Mouse (Mus musculus): ENCODE measurements around the gene Klhdc3. TPM values are rescaled to one million over a fixed set of nuclear protein-coding genes. Genes with fewer than 3 reads are reported as not detected.
A peak's percentile ranks its signal among the peaks of the same experiment; 100 is the strongest.

The Klhdc3 gene
- polyA plus RNA-seq, 1 experiment from 2014 or later, result 131 TPM

GRCm38 (mm10) chr17:46712442-46712841, 31.7 kb upstream of the Klhdc3 start:
- no peak for ATAC-seq (ENCODE audit: low FRiP score, low read depth)
- H3K4me2 ChIP-seq (replicated peaks), result peak overlapping the region; percentile 100
- H3K27me3 ChIP-seq, result no peaks in the 10 kb centered on the region
- no peaks in the 10 kb centered on the region for H3K9me3 ChIP-seq
- peak overlapping the region; percentile 92 for H3K9ac ChIP-seq (replicated peaks)
- H3K27ac ChIP-seq (replicated peaks), result no peak overlapping the region
- 81% methylated on average over 7 of the region's 7 CpGs for WGBS
- peaks cover 36% of the 10 kb centered on the region for H3K36me3 ChIP-seq
- H3K4me3 ChIP-seq, result peak overlapping the region; percentile 94
- peaks cover 19% of the 10 kb centered on the region for H3K4me1 ChIP-seq

GRCm38 (mm10) chr17:46711612-46712271, 31.0 kb upstream of the Klhdc3 start:
- H3K27me3 ChIP-seq, result no peaks in the 10 kb centered on the region
- no peak; the same call in 1 of the 2 replicates for ATAC-seq (ENCODE audit: low FRiP score, low read depth)
- peak overlapping the region; percentile 68 for H3K27ac ChIP-seq (replicated peaks)
- H3K36me3 ChIP-seq, result peaks cover 33% of the 10 kb centered on the region
- H3K4me3 ChIP-seq, result peak overlapping the region; percentile 94
- peaks cover 19% of the 10 kb centered on the region for H3K4me1 ChIP-seq
- no peaks in the 10 kb centered on the region for H3K9me3 ChIP-seq
- peak overlapping the region; percentile 100 for H3K4me2 ChIP-seq (replicated peaks)
- H3K9ac ChIP-seq (replicated peaks), result peak overlapping the region; percentile 92
- under 1% methylated on average over 51 of the region's 76 CpGs for WGBS

GRCm38 (mm10) chr17:46710959-46711597, 30.4 kb upstream of the Klhdc3 start, which contains the start of gene Pex6:
Gene Pex6, plus strand, starts transcription at chr17:46711463.
- H3K27me3 ChIP-seq, result no peaks in the 10 kb centered on the region
- peak; percentile 89 for ATAC-seq (ENCODE audit: low FRiP score, low read depth)
- H3K9ac ChIP-seq (replicated peaks), result peak within 1 kb of the TSS; percentile 92
- H3K27ac ChIP-seq (replicated peaks), result peak within 1 kb of the TSS; percentile 77
- no peaks in the 10 kb centered on the region for H3K9me3 ChIP-seq
- peaks cover 26% of the 10 kb centered on the region for H3K36me3 ChIP-seq
- peaks cover 22% of the 10 kb centered on the region for H3K4me1 ChIP-seq
- peak within 1 kb of the TSS; percentile 100 for H3K4me2 ChIP-seq (replicated peaks)
- peak within 1 kb of the TSS; percentile 94 for H3K4me3 ChIP-seq
- 7% methylated on average over 36 of the region's 36 CpGs for WGBS

GRCm38 (mm10) chr17:46706375-46707089, 25.8 kb upstream of the Klhdc3 start:
- H3K4me3 ChIP-seq, result no peak overlapping the region
- WGBS, result 92% methylated on average over 14 of the region's 14 CpGs
- peak overlapping the region; percentile 66; the same call in 1 of the 2 replicates for H3K4me2 ChIP-seq (replicated peaks)

GRCm38 (mm10) chr17:46704887-46705835, 24.4 kb upstream of the Klhdc3 start, which contains the start of gene Ppp2r5d:
Gene Ppp2r5d, minus strand, starts transcription at chr17:46705111.
- Histone ChIP-seq H3K4me2 (replicated peaks) (peak within 1 kb of the TSS; percentile 92), H3K27ac (replicated peaks) (peak within 1 kb of the TSS; percentile 85), H3K27me3 (no peaks in the 10 kb centered on the region), H3K9ac (replicated peaks) (peak within 1 kb of the TSS; percentile 93), H3K9me3 (no peaks in the 10 kb centered on the region), H3K4me1 (peaks cover 36% of the 10 kb centered on the region), H3K4me3 (peak within 1 kb of the TSS; percentile 85), H3K36me3 (no peaks in the 10 kb centered on the region)
- ATAC-seq (ENCODE audit: low FRiP score, low read depth), result peak; percentile 97
- 2% methylated on average over 48 of the region's 48 CpGs for WGBS

More at GRCm38 (mm10) chr17:46706375-46707089, 25.8 kb upstream of the Klhdc3 start:
- no peaks in the 10 kb centered on the region for H3K27me3 ChIP-seq
- no peaks in the 10 kb centered on the region for H3K36me3 ChIP-seq
- H3K9ac ChIP-seq (replicated peaks), result no peak overlapping the region
- ATAC-seq (ENCODE audit: low FRiP score, low read depth), result no peak
- no peaks in the 10 kb centered on the region for H3K9me3 ChIP-seq
- H3K27ac ChIP-seq (replicated peaks), result no peak overlapping the region
- H3K4me1 ChIP-seq, result peaks cover 31% of the 10 kb centered on the region

- Histone ChIP-seq H3K27ac (replicated peaks) (peak overlapping the region; percentile 80), H3K9me3 (no peaks in the 10 kb centered on the region), H3K27me3 (no peaks in the 10 kb centered on the region), H3K4me1 (peaks cover 36% of the 10 kb centered on the region), H3K36me3 (peaks cover 8% of the 10 kb centered on the region), H3K4me2 (replicated peaks) (peak overlapping the region; percentile 92), H3K4me3 (peak overlapping the region; percentile 85), H3K9ac (replicated peaks) (peak overlapping the region; percentile 93)
- peak; percentile 77; the same call in 1 of the 2 replicates for ATAC-seq (ENCODE audit: low FRiP score, low read depth)
- WGBS, result 4% methylated on average over 31 of the region's 41 CpGs
These were observed 23.5 kb upstream of the Klhdc3 start for GRCm38 (mm10) chr17:46703971-46704886.

GRCm38 (mm10) chr17:46702506-46702905, 21.8 kb upstream of the Klhdc3 start:
- WGBS, result 93% methylated on average over 5 of the region's 5 CpGs
- H3K9ac ChIP-seq (replicated peaks), result peak overlapping the region; percentile 61; the same call in 1 of the 2 replicates
- ATAC-seq (ENCODE audit: low FRiP score, low read depth), result no peak
- H3K4me1 ChIP-seq, result peaks cover 36% of the 10 kb centered on the region
- H3K4me2 ChIP-seq (replicated peaks), result peak overlapping the region; percentile 92
- H3K27ac ChIP-seq (replicated peaks), result no peak overlapping the region
- H3K36me3 ChIP-seq, result peaks cover 22% of the 10 kb centered on the region
- H3K9me3 ChIP-seq, result no peaks in the 10 kb centered on the region
- no peaks in the 10 kb centered on the region for H3K27me3 ChIP-seq
- H3K4me3 ChIP-seq, result peak overlapping the region; percentile 85; the same call in 1 of the 2 replicates

GRCm38 (mm10) chr17:46702100-46702499, 21.4 kb upstream of the Klhdc3 start:
- Histone ChIP-seq H3K9me3 (no peaks in the 10 kb centered on the region), H3K27me3 (no peaks in the 10 kb centered on the region), H3K9ac (replicated peaks) (peak overlapping the region; percentile 47; the same call in 1 of the 2 replicates), H3K4me1 (peaks cover 36% of the 10 kb centered on the region), H3K4me3 (no peak overlapping the region), H3K4me2 (replicated peaks) (0 out of 2 replicates have a peak overlapping the region, but pooled peaks have one; percentile 7), H3K27ac (replicated peaks) (no peak overlapping the region), H3K36me3 (peaks cover 22% of the 10 kb centered on the region)
- ATAC-seq (ENCODE audit: low FRiP score, low read depth), result no peak
- 89% methylated on average over 12 of the region's 12 CpGs for WGBS

- no peaks in the 10 kb centered on the region for H3K9me3 ChIP-seq
- H3K4me3 ChIP-seq, result no peak overlapping the region
- H3K4me2 ChIP-seq (replicated peaks), result 0 out of 2 replicates have a peak overlapping the region, but pooled peaks have one; percentile 7
- H3K27me3 ChIP-seq, result no peaks in the 10 kb centered on the region
- H3K9ac ChIP-seq (replicated peaks), result no peak overlapping the region; the same call in 1 of the 2 replicates
- ATAC-seq (ENCODE audit: low FRiP score, low read depth), result no peak
- H3K36me3 ChIP-seq, result peaks cover 22% of the 10 kb centered on the region
- peaks cover 36% of the 10 kb centered on the region for H3K4me1 ChIP-seq
- no peak overlapping the region for H3K27ac ChIP-seq (replicated peaks)
- 88% methylated on average over 12 of the region's 12 CpGs for WGBS
These were observed 20.8 kb upstream of the Klhdc3 start for GRCm38 (mm10) chr17:46701489-46701888.

- Histone ChIP-seq H3K4me1 (peaks cover 31% of the 10 kb centered on the region), H3K9me3 (no peaks in the 10 kb centered on the region), H3K36me3 (peaks cover 30% of the 10 kb centered on the region), H3K4me3 (no peak overlapping the region), H3K27me3 (no peaks in the 10 kb centered on the region), H3K27ac (replicated peaks) (no peak overlapping the region), H3K9ac (replicated peaks) (no peak overlapping the region), H3K4me2 (replicated peaks) (no peak overlapping the region)
- WGBS, result 93% methylated on average over 3 of the region's 3 CpGs
- no peak for ATAC-seq (ENCODE audit: low FRiP score, low read depth)
These were observed 19.2 kb upstream of the Klhdc3 start for GRCm38 (mm10) chr17:46699912-46700311.
